Mouse (Mus musculus): ENCODE measurements around the gene Iqce. TPM values are rescaled to one million over a fixed set of nuclear protein-coding genes. Genes with fewer than 3 reads are reported as not detected.
A peak's percentile ranks its signal among the peaks of the same experiment; 100 is the strongest.

The Iqce gene
- polyA plus RNA-seq, 1 experiment from 2014 or later, result 17.2 TPM

GRCm38 (mm10) chr5:140614837-140615236 lies 87.3 kb downstream of the Iqce start:
- no peak for DNase-seq (ENCODE audit: low spot score)
- peaks cover 21% of the 10 kb centered on the region for H3K36me3 ChIP-seq (ENCODE audit: control insufficient read depth, insufficient read depth, low read length)
- H3K9ac ChIP-seq (ENCODE audit: low read depth, low read length), result no peak overlapping the region
- H3K4me1 ChIP-seq (ENCODE audit: control insufficient read depth, insufficient read depth, low read length), result peaks cover 17% of the 10 kb centered on the region
- ATAC-seq (ENCODE audit: low read depth), result no peak
- H3K27me3 ChIP-seq (replicated peaks; ENCODE audit: control insufficient read depth, insufficient read depth, low read length), result peaks cover 11% of the 10 kb centered on the region
- no peak overlapping the region for H3K27ac ChIP-seq (replicated peaks; ENCODE audit: low read depth, low read length)
- H3K4me2 ChIP-seq (ENCODE audit: low read depth, low read length), result no peak overlapping the region
- 91% methylated on average over 4 of the region's 4 CpGs for WGBS
- no peaks in the 10 kb centered on the region for H3K9me3 ChIP-seq (ENCODE audit: control insufficient read depth, low read length)
- no peak overlapping the region for H3K4me3 ChIP-seq (ENCODE audit: low read depth, low read length)

GRCm38 (mm10) chr5:140614141-140614540 lies 88.0 kb downstream of the Iqce start:
- Histone ChIP-seq H3K4me1 (ENCODE audit: control insufficient read depth, insufficient read depth, low read length) (peaks cover 24% of the 10 kb centered on the region), H3K9me3 (ENCODE audit: control insufficient read depth, low read length) (no peaks in the 10 kb centered on the region), H3K27me3 (replicated peaks; ENCODE audit: control insufficient read depth, insufficient read depth, low read length) (peaks cover 18% of the 10 kb centered on the region), H3K4me2 (ENCODE audit: low read depth, low read length) (no peak overlapping the region), H3K4me3 (ENCODE audit: low read depth, low read length) (no peak overlapping the region), H3K9ac (ENCODE audit: low read depth, low read length) (no peak overlapping the region), H3K36me3 (ENCODE audit: control insufficient read depth, insufficient read depth, low read length) (peaks cover 21% of the 10 kb centered on the region), H3K27ac (replicated peaks; ENCODE audit: low read depth, low read length) (no peak overlapping the region)
- ATAC-seq (ENCODE audit: low read depth) (no peak), DNase-seq (ENCODE audit: low spot score) (no peak)
- WGBS, result 91% methylated on average over 10 of the region's 10 CpGs

GRCm38 (mm10) chr5:140612191-140612590 lies 90.0 kb downstream of the Iqce start:
- Histone ChIP-seq H3K4me3 (ENCODE audit: low read depth, low read length) (peak overlapping the region; percentile 64), H3K4me1 (ENCODE audit: control insufficient read depth, insufficient read depth, low read length) (peaks cover 30% of the 10 kb centered on the region), H3K4me2 (ENCODE audit: low read depth, low read length) (peak overlapping the region; percentile 79), H3K9ac (ENCODE audit: low read depth, low read length) (peak overlapping the region; percentile 42; the same call in 1 of the 2 replicates), H3K36me3 (ENCODE audit: control insufficient read depth, insufficient read depth, low read length) (peaks cover 21% of the 10 kb centered on the region), H3K27me3 (replicated peaks; ENCODE audit: control insufficient read depth, insufficient read depth, low read length) (peaks cover 25% of the 10 kb centered on the region), H3K27ac (replicated peaks; ENCODE audit: low read depth, low read length) (0 out of 2 replicates have a peak overlapping the region, but pooled peaks have one; percentile 88), H3K9me3 (ENCODE audit: control insufficient read depth, low read length) (no peaks in the 10 kb centered on the region)
- DNase-seq (ENCODE audit: low spot score) (no peak), ATAC-seq (ENCODE audit: low read depth) (no peak)
- 50% methylated on average over 16 of the region's 18 CpGs for WGBS

Other genes starting within 250 kb of the Iqce start
- gene Chst12, start 196.8 kb downstream of the Iqce start, polyA plus RNA-seq (2014; fragmentation: Nextera tagmentation; extraction: Ambion mirVana), result 25.1 and 25.4 TPM in 2 replicates
- not detected in 2 replicates for gene Grifin, start 137.3 kb downstream of the Iqce start, polyA plus RNA-seq (2014; fragmentation: Nextera tagmentation; extraction: Ambion mirVana)
- gene Lfng, start 95.1 kb downstream of the Iqce start, polyA plus RNA-seq (2014; fragmentation: Nextera tagmentation; extraction: Ambion mirVana), result 24.6 and 27.9 TPM in 2 replicates
- gene Ttyh3, start 53.3 kb downstream of the Iqce start, polyA plus RNA-seq (2014; fragmentation: Nextera tagmentation; extraction: Ambion mirVana), result 47.5 and 50.5 TPM in 2 replicates
- 17.8 and 21.7 TPM in 2 replicates for gene Brat1, start 2.6 kb upstream of the Iqce start, polyA plus RNA-seq (2014; fragmentation: Nextera tagmentation; extraction: Ambion mirVana)
- 0.54 and 0.87 TPM in 2 replicates for gene Amz1, start 21.7 kb upstream of the Iqce start, polyA plus RNA-seq (2014; fragmentation: Nextera tagmentation; extraction: Ambion mirVana)
- 23.4 and 28.9 TPM in 2 replicates for gene Gna12, start 128.1 kb upstream of the Iqce start, polyA plus RNA-seq (2014; fragmentation: Nextera tagmentation; extraction: Ambion mirVana)